Mouse (Mus musculus): ENCODE measurements around the gene Cxcl16.

DNA sequence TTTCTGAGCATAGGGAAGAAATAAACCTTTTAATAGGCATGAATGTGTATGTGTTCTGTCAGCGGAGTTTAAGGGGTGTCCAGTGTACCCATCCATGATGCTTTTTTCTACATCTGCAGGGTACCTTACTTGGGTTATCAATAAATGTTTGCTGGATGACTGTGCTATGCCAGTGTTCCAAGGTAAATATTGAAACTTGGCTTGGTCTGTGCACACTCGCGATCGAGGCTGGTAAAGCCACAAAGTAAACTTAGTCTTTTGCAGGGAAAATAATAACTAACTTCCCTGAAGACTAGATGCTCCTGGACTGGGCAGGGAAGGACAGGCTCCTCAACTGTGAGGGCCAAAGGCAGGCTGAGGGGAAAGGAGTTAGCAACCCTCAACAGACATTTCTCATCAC lies 19.1 kb downstream of the Cxcl16 start:
- TF ChIP-seq POLR2A (IDR thresholded peaks at IDR 0.05; ENCODE audit: low read depth, low read length) (no peak), CTCF (IDR thresholded peaks at IDR 0.05; ENCODE audit: extremely low read depth, insufficient read length, insufficient replicate concordance, low read depth, low read length) (no peak)

All from small intestine, adult 2 months (tissue).